Mouse (Mus musculus): ENCODE measurements around the gene Wnt10b. TPM values are rescaled to one million over a fixed set of nuclear protein-coding genes. Genes with fewer than 3 reads are reported as not detected.

Wnt10b gene
- polyA plus RNA-seq, 2 experiments: 0.03 TPM; not detected in 1

DNA sequence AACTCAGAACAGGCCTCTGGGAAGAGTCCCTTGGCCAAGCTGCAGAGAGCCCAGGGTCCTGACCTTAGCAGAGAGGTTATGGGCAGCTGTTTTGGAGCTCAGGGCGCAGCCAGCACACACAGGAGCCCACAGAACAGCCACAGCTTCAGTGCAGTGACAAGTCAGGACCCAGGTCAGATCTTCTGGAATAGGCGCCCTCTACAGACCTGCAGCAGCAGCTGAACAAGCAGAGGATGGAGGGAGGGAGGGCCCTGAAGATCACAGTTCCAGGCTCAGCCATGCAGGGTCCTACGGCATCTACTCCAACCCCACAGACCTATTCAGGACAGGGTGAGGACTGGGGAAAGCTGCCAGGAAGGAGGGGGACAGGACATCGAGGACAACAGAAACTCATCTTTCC, 39.2 kb downstream of the Wnt10b start:
- Histone ChIP-seq H3K4me1 (replicated peaks; ENCODE audit: control insufficient read depth in 2 of 2, insufficient read depth in 2 of 2, low read length in 1 of 2) (peaks cover 0 to 4% of the 10 kb centered on the region in 2 experiments; a peak in 2 of 4 replicates), H3K36me3 (replicated peaks; ENCODE audit: control insufficient read depth, insufficient read depth, low read depth) (no peaks in the 10 kb centered on the region), H3K9me3 (ENCODE audit: control insufficient read depth, low read length) (no peaks in the 10 kb centered on the region), H3K27ac (no peak overlapping the region), H3K4me3 (ENCODE audit: insufficient read depth in 1 of 2, low read depth in 2 of 2, low read length in 2 of 2) (no peak overlapping the region), H3K27me3 (ENCODE audit: control insufficient read depth, insufficient read depth, low read length) (no peaks in the 10 kb centered on the region), H3K9ac (replicated peaks) (no peak overlapping the region), H3K4me2 (ENCODE audit: low read depth) (no peak overlapping the region)
- no peak for DNase-seq (ENCODE audit: low read depth in 3 of 3, low spot score in 3 of 3)
- WGBS (ENCODE audit: insufficient replicate concordance): 49% methylated on average over 4 of the region's 4 CpGs
- TF ChIP-seq CTCF (IDR thresholded peaks at IDR 0.05; ENCODE audit: low read depth) (peak; percentile 57), EP300 (IDR thresholded peaks at IDR 0.05; ENCODE audit: low read depth) (no peak)
- peak; percentile 29; the same call in 1 of the 2 replicates for ATAC-seq (ENCODE audit: insufficient read depth)

DNA sequence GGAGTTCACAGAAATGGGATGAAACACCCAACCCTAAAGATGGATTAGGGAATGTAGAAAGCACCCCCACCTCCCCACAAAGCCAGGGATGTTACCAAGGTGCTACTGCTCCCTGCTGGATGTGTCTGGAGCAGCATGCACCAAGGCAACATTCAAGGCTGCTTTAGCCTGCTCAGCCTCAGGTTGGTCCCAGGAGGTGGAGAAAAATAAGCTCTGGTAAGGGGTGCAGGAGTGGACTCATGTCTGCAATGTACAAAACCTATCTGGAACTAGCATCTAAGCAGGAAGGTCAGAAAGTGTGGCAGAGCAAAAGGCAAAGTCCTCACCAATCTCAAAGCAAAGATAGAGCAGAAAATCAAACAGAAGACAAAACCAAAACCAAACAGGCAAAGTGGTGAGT, 40.1 kb downstream of the Wnt10b start:
- H3K4me2 ChIP-seq (ENCODE audit: low read depth): no peak overlapping the region
- no peak overlapping the region for H3K9ac ChIP-seq (replicated peaks)
- no peak overlapping the region for H3K27ac ChIP-seq
- H3K4me3 ChIP-seq (ENCODE audit: insufficient read depth in 1 of 2, low read depth in 2 of 2, low read length in 2 of 2): no peak overlapping the region
- H3K27me3 ChIP-seq (ENCODE audit: control insufficient read depth, insufficient read depth, low read length): no peaks in the 10 kb centered on the region
- H3K9me3 ChIP-seq (ENCODE audit: control insufficient read depth, low read length): no peaks in the 10 kb centered on the region
- TF ChIP-seq CTCF (IDR thresholded peaks at IDR 0.05; ENCODE audit: low read depth) (peak; percentile 63), EP300 (IDR thresholded peaks at IDR 0.05; ENCODE audit: low read depth) (no peak)
- DNase-seq (ENCODE audit: low read depth in 3 of 3, low spot score in 3 of 3): no peak
- peak; percentile 41 for ATAC-seq (ENCODE audit: insufficient read depth)
- H3K36me3 ChIP-seq (replicated peaks; ENCODE audit: control insufficient read depth, insufficient read depth, low read depth): no peaks in the 10 kb centered on the region
- peaks cover 6 to 12% of the 10 kb centered on the region in 2 experiments; a peak in 3 of 4 replicates for H3K4me1 ChIP-seq (replicated peaks; ENCODE audit: control insufficient read depth in 2 of 2, insufficient read depth in 2 of 2, low read length in 1 of 2)

DNA sequence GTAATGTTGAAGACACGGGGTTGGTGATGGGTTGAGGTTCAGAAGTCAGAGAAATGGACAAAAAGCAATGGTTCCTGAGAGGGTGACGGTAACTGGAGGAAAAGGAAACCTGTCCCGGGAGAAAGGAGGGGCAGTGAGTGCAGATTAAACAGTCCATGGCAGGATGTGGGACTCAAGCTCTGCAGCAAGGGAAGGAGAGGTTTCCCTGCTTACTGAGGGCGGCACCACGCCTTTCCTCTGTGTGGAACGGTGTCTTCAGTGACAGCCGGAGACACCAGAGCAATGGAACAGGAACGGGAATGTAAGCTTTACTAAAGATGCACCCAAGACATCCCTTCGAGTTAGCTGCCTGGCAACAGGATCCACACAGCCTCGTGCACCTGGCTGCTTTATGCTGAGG, 41.4 kb downstream of the Wnt10b start:
- no peaks in the 10 kb centered on the region for H3K36me3 ChIP-seq (replicated peaks; ENCODE audit: control insufficient read depth, insufficient read depth, low read depth)

DNA sequence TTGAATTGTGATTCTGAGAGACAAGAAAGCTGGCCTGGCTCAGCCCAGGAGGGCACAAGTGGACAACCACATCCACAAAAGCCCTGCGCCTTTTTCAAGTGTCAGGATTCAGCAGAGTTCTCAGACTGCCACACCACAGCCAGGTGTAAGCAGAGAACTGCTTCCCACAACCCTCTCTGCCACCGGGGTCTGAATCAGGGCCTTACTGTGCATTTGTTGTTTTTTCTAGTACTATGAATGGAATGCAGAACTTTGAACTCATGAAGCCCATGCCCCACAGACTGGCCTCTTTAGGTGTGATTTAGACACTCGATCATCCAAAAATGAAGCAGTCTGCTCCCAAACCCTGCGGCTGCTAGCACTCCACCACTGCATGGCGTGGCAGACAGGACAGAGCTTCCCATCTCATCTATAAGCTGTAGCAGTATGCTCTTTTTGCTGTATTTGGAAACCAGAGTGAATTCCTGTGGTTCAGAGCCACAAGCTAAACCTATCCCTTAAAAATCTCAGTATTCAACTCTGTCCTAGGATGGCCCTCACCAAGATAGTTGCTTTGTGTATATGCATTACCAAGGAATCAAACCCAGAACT, 43.9 kb downstream of the Wnt10b start:
- no peak overlapping the region for H3K4me2 ChIP-seq (ENCODE audit: low read depth)
- peaks cover 6 to 18% of the 10 kb centered on the region in 2 experiments; a peak in 3 of 4 replicates for H3K4me1 ChIP-seq (replicated peaks; ENCODE audit: control insufficient read depth in 2 of 2, insufficient read depth in 2 of 2, low read length in 1 of 2)
- ATAC-seq (ENCODE audit: insufficient read depth): no peak
- DNase-seq (ENCODE audit: low read depth in 3 of 3, low spot score in 3 of 3): no peak
- 61% methylated on average over 5 of the region's 5 CpGs for WGBS (ENCODE audit: insufficient replicate concordance)
- no peaks in the 10 kb centered on the region for H3K9me3 ChIP-seq (ENCODE audit: control insufficient read depth, low read length)
- H3K36me3 ChIP-seq (replicated peaks; ENCODE audit: control insufficient read depth, insufficient read depth, low read depth): no peaks in the 10 kb centered on the region
- no peak overlapping the region for H3K4me3 ChIP-seq (ENCODE audit: insufficient read depth in 1 of 2, low read depth in 2 of 2, low read length in 2 of 2)
- no peak overlapping the region for H3K9ac ChIP-seq (replicated peaks)
- peaks cover 3% of the 10 kb centered on the region for H3K27me3 ChIP-seq (ENCODE audit: control insufficient read depth, insufficient read depth, low read length)
- no peak for TF ChIP-seq CTCF (IDR thresholded peaks at IDR 0.05; ENCODE audit: low read depth)
- no peak for TF ChIP-seq EP300 (IDR thresholded peaks at IDR 0.05; ENCODE audit: low read depth)
- no peak overlapping the region for H3K27ac ChIP-seq

More for the DNA sequence above, 41.4 kb downstream of the Wnt10b start:
- 74% methylated on average over 10 of the region's 10 CpGs for WGBS (ENCODE audit: insufficient replicate concordance)
- no peaks in the 10 kb centered on the region for H3K27me3 ChIP-seq (ENCODE audit: control insufficient read depth, insufficient read depth, low read length)
- H3K27ac ChIP-seq: no peak overlapping the region
- no peak overlapping the region for H3K4me2 ChIP-seq (ENCODE audit: low read depth)
- ATAC-seq (ENCODE audit: insufficient read depth) (no peak), DNase-seq (ENCODE audit: low read depth in 3 of 3, low spot score in 3 of 3) (no peak)
- no peaks in the 10 kb centered on the region for H3K9me3 ChIP-seq (ENCODE audit: control insufficient read depth, low read length)
- H3K4me1 ChIP-seq (replicated peaks; ENCODE audit: control insufficient read depth in 2 of 2, insufficient read depth in 2 of 2, low read length in 1 of 2): peaks cover 6 to 16% of the 10 kb centered on the region in 2 experiments; a peak in 3 of 4 replicates
- no peak overlapping the region for H3K4me3 ChIP-seq (ENCODE audit: insufficient read depth in 1 of 2, low read depth in 2 of 2, low read length in 2 of 2)
- no peak overlapping the region for H3K9ac ChIP-seq (replicated peaks)
- TF ChIP-seq EP300 (IDR thresholded peaks at IDR 0.05; ENCODE audit: low read depth) (no peak), CTCF (IDR thresholded peaks at IDR 0.05; ENCODE audit: low read depth) (no peak)

DNA sequence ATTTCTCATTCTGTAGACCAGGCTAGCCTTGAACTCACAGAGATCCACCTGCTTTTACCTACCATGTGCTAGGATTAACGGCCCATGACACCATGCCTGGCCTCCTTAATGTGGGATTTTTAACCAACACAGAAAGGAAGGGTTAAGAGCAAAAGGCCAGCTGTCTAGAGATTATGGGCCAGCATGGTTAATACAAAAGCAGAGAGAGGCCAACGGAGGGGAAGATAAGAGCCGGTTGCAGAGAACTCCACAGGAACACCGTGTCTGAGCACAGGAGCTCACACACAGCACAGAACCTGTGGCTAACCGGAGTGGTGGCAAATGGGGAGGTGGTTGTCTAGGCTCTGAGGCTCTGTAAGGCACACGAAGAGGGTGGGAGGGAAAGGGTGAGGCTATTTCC, 44.6 kb downstream of the Wnt10b start:
- peaks cover 10% of the 10 kb centered on the region for H3K27me3 ChIP-seq (ENCODE audit: control insufficient read depth, insufficient read depth, low read length)
- no peak overlapping the region for H3K27ac ChIP-seq
- WGBS (ENCODE audit: insufficient replicate concordance): 12% methylated on average over 6 of the region's 6 CpGs
- no peak overlapping the region for H3K9ac ChIP-seq (replicated peaks)
- H3K4me1 ChIP-seq (replicated peaks; ENCODE audit: control insufficient read depth in 2 of 2, insufficient read depth in 2 of 2, low read length in 1 of 2): peaks cover 6 to 21% of the 10 kb centered on the region in 2 experiments; a peak in 3 of 4 replicates
- no peaks in the 10 kb centered on the region for H3K9me3 ChIP-seq (ENCODE audit: control insufficient read depth, low read length)
- no peak overlapping the region for H3K4me3 ChIP-seq (ENCODE audit: insufficient read depth in 1 of 2, low read depth in 2 of 2, low read length in 2 of 2)
- H3K36me3 ChIP-seq (replicated peaks; ENCODE audit: control insufficient read depth, insufficient read depth, low read depth): no peaks in the 10 kb centered on the region
- ATAC-seq (ENCODE audit: insufficient read depth) (peak; percentile 58; the same call in 1 of the 2 replicates), DNase-seq (ENCODE audit: low read depth in 3 of 3, low spot score in 3 of 3) (peak in 1 of 3 experiments; percentile 38)
- TF ChIP-seq EP300 (IDR thresholded peaks at IDR 0.05; ENCODE audit: low read depth): peak; percentile 17; the same call in 1 of the 2 replicates
- no peak for TF ChIP-seq CTCF (IDR thresholded peaks at IDR 0.05; ENCODE audit: low read depth)
- no peak overlapping the region for H3K4me2 ChIP-seq (ENCODE audit: low read depth)
